Mouse (Mus musculus) limb, embryonic 13.5 days (tissue): Measurements from ENCODE around the gene Klhl36. TPM values are rescaled to one million over a fixed set of nuclear protein-coding genes. Genes with fewer than 3 reads are reported as not detected.

Experiments used
- ATAC-seq: fragments of 200-750 bp; cut with Nextera tagmentation; 2 replicates; pipeline ENCODE4 v1.8.0; 2017; ENCODE audit warnings: low read depth, moderate number of reproducible peaks, moderate TSS enrichment; ENCODE audit not compliant: low FRiP score
- H3K27ac ChIP-seq: fragments of 300-500 bp; sonication (generic); 2 replicates; pipeline ENCODE4 v1.5.1; 2015; ENCODE audit warnings: inconsistent platforms, mild to moderate bottlenecking, moderate library complexity
- H3K27me3 ChIP-seq: fragments of 300-500 bp; sonication (generic); 2 replicates; pipeline ENCODE4 v1.6.1; 2015; ENCODE audit warnings: mild to moderate bottlenecking, inconsistent platforms
- H3K36me3 ChIP-seq: fragments of 300-500 bp; sonication (generic); 2 replicates; pipeline ENCODE4 v1.6.1; 2015; ENCODE audit warnings: inconsistent platforms, mild to moderate bottlenecking, moderate library complexity
- H3K4me1 ChIP-seq: fragments of 300-500 bp; sonication (generic); 2 replicates; pipeline ENCODE4 v1.6.1; 2015; ENCODE audit warnings: inconsistent platforms
- H3K4me2 ChIP-seq: fragments of 300-500 bp; sonication (generic); replicated peaks from 2 replicates; pipeline ENCODE4 v1.6.1; 2015; ENCODE audit warnings: inconsistent platforms, mild to moderate bottlenecking, moderate library complexity
- H3K4me3 ChIP-seq: fragments of 300-500 bp; sonication (generic); 2 replicates; pipeline ENCODE4 v1.5.1; 2015; ENCODE audit warnings: moderate library complexity, mild to moderate bottlenecking, inconsistent platforms
- H3K9ac ChIP-seq: fragments of 300-500 bp; sonication (generic); 2 replicates; pipeline ENCODE4 v1.6.1; 2015; ENCODE audit warnings: mild to moderate bottlenecking, inconsistent platforms
- H3K9me3 ChIP-seq: fragments of 300-500 bp; sonication (generic); 2 replicates; pipeline ENCODE4 v1.6.1; 2016; ENCODE audit warnings: inconsistent platforms
- WGBS: fragments of 180-500 bp; shearing (Covaris S2); methylation state at CpG from one replicate; pipeline ENCODE4 v1.1.7; 2015; 5-methylcytosine and 5-hydroxymethylcytosine counted together
- polyA plus RNA-seq: library from polyadenylated mRNA; unstranded; fragments of >200 nt; fragmentation: Nextera tagmentation; extraction: Ambion mirVana; gene quantifications from 2 replicates; pipeline ENCODE4 v1.2.1, GENCODE M21; 2015

Klhl36 gene
- polyA plus RNA-seq, 1 experiment from 2014 or later, result 10.4 TPM

- H3K4me1 ChIP-seq, result peaks cover 58% of the 10 kb centered on the region
- no peak overlapping the region for H3K4me2 ChIP-seq
- no peak overlapping the region for H3K27ac ChIP-seq
- no peak overlapping the region for H3K4me3 ChIP-seq
- WGBS, result 58% methylated on average over 4 of the region's 4 CpGs
- no peaks in the 10 kb centered on the region for H3K27me3 ChIP-seq
- H3K9me3 ChIP-seq, result no peaks in the 10 kb centered on the region
- no peak for ATAC-seq
- H3K36me3 ChIP-seq, result no peaks in the 10 kb centered on the region
- no peak overlapping the region for H3K9ac ChIP-seq
Measured at GRCm38 (mm10) chr8:119827721-119828153, 34.3 kb upstream of the Klhl36 start.

- peak overlapping the region; percentile 6; the same call in 1 of the 2 replicates for H3K27ac ChIP-seq
- WGBS, result 75% methylated on average over 10 of the region's 10 CpGs
- peaks cover 64% of the 10 kb centered on the region for H3K4me1 ChIP-seq
- H3K36me3 ChIP-seq, result no peaks in the 10 kb centered on the region
- no peaks in the 10 kb centered on the region for H3K9me3 ChIP-seq
- no peak overlapping the region for H3K4me3 ChIP-seq
- ATAC-seq, result no peak
- H3K4me2 ChIP-seq, result no peak overlapping the region
- H3K9ac ChIP-seq, result no peak overlapping the region
- no peaks in the 10 kb centered on the region for H3K27me3 ChIP-seq
Measured at GRCm38 (mm10) chr8:119829015-119829414, 33.1 kb upstream of the Klhl36 start.

DNA sequence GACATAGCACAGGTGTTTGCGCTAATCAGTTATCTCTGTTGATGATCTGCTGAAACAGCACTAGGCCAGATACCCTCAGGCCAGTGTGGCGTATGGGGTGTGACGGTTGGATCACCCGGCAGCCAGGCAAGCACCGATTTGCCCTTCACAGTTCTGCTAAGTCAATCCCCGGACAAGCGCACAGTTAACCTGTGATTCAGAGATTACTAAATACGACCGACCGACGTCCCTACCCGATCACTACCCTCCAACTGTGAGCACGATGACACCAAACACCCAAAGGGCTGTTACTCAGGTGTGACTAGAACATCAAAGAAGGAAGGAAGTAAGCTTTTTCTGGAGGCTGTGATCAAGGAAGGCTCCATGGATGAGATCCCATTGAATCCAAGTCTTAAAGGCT lies 32.6 kb upstream of the Klhl36 start:
- Histone ChIP-seq H3K27ac (no peak overlapping the region), H3K9ac (no peak overlapping the region), H3K36me3 (no peaks in the 10 kb centered on the region), H3K4me3 (no peak overlapping the region), H3K27me3 (no peaks in the 10 kb centered on the region), H3K9me3 (no peaks in the 10 kb centered on the region), H3K4me1 (peaks cover 61% of the 10 kb centered on the region), H3K4me2 (no peak overlapping the region)
- WGBS, result 73% methylated on average over 13 of the region's 13 CpGs
- ATAC-seq, result no peak

DNA sequence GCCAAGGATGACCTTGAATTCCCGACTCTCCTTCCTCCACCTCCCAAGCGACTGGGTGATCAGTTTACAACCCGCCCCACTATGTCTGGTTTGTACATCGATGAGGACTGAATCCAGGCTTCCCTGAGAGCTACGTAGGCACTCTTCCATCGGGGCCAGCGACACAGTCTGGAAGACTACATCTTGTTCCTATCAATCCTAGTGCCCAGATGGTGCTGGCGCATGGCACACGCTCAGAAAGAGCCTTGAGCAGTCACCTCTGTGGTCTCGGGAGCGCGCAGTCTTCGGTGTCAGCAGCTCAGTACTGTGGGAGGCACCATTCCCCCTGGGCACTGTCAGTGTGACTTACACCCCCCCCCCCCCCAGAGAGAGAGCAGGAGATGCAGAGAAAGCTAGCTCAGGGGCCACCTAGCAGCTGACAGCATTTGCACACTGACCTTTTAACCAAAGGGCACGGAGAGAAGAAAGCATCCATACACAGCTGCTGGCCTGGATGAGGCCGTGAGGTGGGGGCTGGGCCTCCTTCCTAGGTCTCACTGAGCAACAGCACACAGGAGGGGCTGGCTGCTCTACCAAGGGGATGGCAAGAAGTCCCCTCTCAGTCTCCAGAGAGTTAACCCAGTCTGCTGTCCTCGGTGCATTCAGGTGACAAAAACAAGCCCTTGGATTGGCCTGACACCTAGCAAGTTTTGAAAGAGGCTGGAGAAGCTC lies 32.0 kb upstream of the Klhl36 start:
- Histone ChIP-seq H3K9ac (no peak overlapping the region), H3K27ac (no peak overlapping the region), H3K4me1 (peaks cover 57% of the 10 kb centered on the region), H3K9me3 (no peaks in the 10 kb centered on the region), H3K4me3 (no peak overlapping the region), H3K27me3 (no peaks in the 10 kb centered on the region), H3K36me3 (no peaks in the 10 kb centered on the region), H3K4me2 (no peak overlapping the region)
- ATAC-seq, result no peak
- 47% methylated on average over 16 of the region's 16 CpGs for WGBS

GRCm38 (mm10) chr8:119830589-119830988 lies 31.5 kb upstream of the Klhl36 start:
- 65% methylated on average over 7 of the region's 7 CpGs for WGBS
- no peak overlapping the region for H3K9ac ChIP-seq
- H3K36me3 ChIP-seq, result no peaks in the 10 kb centered on the region
- H3K4me1 ChIP-seq, result peaks cover 54% of the 10 kb centered on the region
- no peak overlapping the region for H3K4me3 ChIP-seq
- no peaks in the 10 kb centered on the region for H3K9me3 ChIP-seq
- H3K4me2 ChIP-seq, result no peak overlapping the region
- ATAC-seq, result no peak
- no peak overlapping the region for H3K27ac ChIP-seq
- no peaks in the 10 kb centered on the region for H3K27me3 ChIP-seq

DNA sequence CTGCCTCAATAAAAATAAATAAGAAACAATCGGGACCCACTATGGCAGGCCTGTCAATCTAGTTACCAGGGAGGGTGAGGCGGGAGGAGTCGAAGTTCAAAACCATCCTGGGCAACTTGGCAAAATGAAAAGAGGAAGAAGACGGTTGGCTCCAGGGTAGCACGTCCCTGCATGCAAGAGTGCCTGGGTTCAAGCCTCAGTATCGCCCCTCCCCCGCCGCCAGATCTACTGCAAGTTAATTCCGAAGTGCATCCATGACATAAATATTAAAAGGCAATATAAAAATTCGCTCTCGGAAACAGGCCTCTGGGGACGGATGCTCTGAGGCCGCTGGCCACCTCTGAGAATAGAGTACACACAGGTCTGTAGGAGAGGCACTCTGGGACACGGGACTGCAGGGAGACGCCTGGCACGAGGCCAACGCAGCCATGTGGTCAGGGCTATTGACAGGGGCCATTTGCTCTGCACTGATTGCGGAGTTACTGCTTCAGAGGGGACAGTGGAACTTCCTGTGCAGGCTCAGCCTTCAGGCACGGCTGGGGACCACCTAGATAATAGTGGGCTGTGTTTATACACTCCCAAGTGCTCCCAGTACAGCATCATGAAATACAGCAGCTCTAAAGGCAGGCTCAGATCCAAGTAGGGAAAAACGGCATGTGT lies 30.6 kb upstream of the Klhl36 start:
- H3K9ac ChIP-seq, result 0 out of 2 replicates have a peak overlapping the region, but pooled peaks have one; percentile 36
- no peak overlapping the region for H3K4me3 ChIP-seq
- ATAC-seq, result peak; percentile 64
- no peaks in the 10 kb centered on the region for H3K9me3 ChIP-seq
- peaks cover 54% of the 10 kb centered on the region for H3K4me1 ChIP-seq
- peak overlapping the region; percentile 23; the same call in 1 of the 2 replicates for H3K27ac ChIP-seq
- no peaks in the 10 kb centered on the region for H3K27me3 ChIP-seq
- 29% methylated on average over 20 of the region's 20 CpGs for WGBS
- no peaks in the 10 kb centered on the region for H3K36me3 ChIP-seq
- peak overlapping the region; percentile 48 for H3K4me2 ChIP-seq

GRCm38 (mm10) chr8:119832101-119832617 lies 29.9 kb upstream of the Klhl36 start:
- Histone ChIP-seq H3K27ac (peak overlapping the region; percentile 23; the same call in 1 of the 2 replicates), H3K4me1 (peaks cover 54% of the 10 kb centered on the region), H3K9ac (peak overlapping the region; percentile 36; the same call in 1 of the 2 replicates), H3K36me3 (no peaks in the 10 kb centered on the region), H3K4me3 (no peak overlapping the region), H3K4me2 (peak overlapping the region; percentile 48), H3K9me3 (no peaks in the 10 kb centered on the region), H3K27me3 (no peaks in the 10 kb centered on the region)
- ATAC-seq, result no peak
- WGBS, result 58% methylated on average over 7 of the region's 7 CpGs

GRCm38 (mm10) chr8:119832931-119833330 lies 29.1 kb upstream of the Klhl36 start:
- peaks cover 60% of the 10 kb centered on the region for H3K4me1 ChIP-seq
- H3K27ac ChIP-seq, result no peak overlapping the region
- no peak overlapping the region for H3K9ac ChIP-seq
- H3K27me3 ChIP-seq, result no peaks in the 10 kb centered on the region
- ATAC-seq, result no peak
- H3K36me3 ChIP-seq, result no peaks in the 10 kb centered on the region
- H3K4me3 ChIP-seq, result no peak overlapping the region
- whole genome bisulfite sequencing, result 27% methylated on average over 5 of the region's 5 CpGs
- no peaks in the 10 kb centered on the region for H3K9me3 ChIP-seq
- H3K4me2 ChIP-seq, result no peak overlapping the region

DNA sequence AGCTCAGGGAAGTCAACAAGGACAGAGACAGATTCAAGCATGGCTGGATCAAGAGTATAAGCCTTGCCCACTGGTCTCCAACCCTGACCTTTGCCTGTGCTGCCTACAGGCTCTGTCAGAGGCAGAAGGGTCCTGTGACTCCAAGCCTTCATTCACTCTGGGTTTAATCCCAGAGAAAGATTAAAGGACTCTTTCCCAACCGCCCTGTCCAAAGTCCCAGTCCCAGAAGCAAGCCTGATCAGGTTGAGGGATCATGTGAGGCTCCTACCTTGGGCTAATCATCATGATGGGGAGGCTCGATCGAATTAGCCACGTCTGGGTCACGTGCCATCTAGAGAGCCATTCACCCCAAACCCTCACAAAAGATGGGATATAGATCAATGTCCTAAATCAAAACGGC lies 27.4 kb upstream of the Klhl36 start:
- no peak overlapping the region for H3K4me2 ChIP-seq
- no peaks in the 10 kb centered on the region for H3K36me3 ChIP-seq
- WGBS, result 79% methylated on average over 6 of the region's 6 CpGs
- no peak overlapping the region for H3K27ac ChIP-seq
- no peak overlapping the region for H3K9ac ChIP-seq
- H3K4me3 ChIP-seq, result no peak overlapping the region
- peaks cover 64% of the 10 kb centered on the region for H3K4me1 ChIP-seq
- H3K27me3 ChIP-seq, result no peaks in the 10 kb centered on the region
- no peaks in the 10 kb centered on the region for H3K9me3 ChIP-seq
- ATAC-seq, result no peak

GRCm38 (mm10) chr8:119835270-119835669 lies 26.8 kb upstream of the Klhl36 start:
- Histone ChIP-seq H3K4me1 (peaks cover 61% of the 10 kb centered on the region), H3K36me3 (no peaks in the 10 kb centered on the region), H3K27ac (no peak overlapping the region), H3K9me3 (no peaks in the 10 kb centered on the region), H3K9ac (no peak overlapping the region), H3K27me3 (no peaks in the 10 kb centered on the region), H3K4me3 (no peak overlapping the region), H3K4me2 (no peak overlapping the region)
- WGBS, result 83% methylated on average over 5 of the region's 5 CpGs
- no peak for ATAC-seq

DNA sequence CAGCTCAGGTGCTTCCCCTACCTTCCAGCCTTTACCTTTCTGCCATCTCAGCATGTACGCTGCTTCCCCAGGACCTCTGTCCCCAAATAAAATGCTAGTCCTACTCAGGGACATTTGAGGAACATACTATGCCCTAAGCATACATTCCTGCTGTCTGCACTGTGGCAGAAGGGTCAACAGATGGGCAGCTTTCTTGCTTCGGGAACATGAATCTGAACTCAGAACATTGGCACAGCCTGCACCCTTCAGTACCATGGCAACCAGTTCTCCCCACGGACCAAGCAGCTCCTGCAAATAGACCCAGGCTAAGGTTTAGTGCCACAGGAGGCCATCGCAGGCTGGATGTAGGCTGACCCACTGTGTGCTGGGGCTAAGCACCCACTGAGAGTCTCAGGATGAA lies 25.2 kb upstream of the Klhl36 start:
- WGBS, result 78% methylated on average over 4 of the region's 4 CpGs
- Histone ChIP-seq H3K27ac (no peak overlapping the region), H3K4me2 (no peak overlapping the region), H3K9me3 (no peaks in the 10 kb centered on the region), H3K9ac (peak overlapping the region; percentile 2; the same call in 1 of the 2 replicates), H3K4me1 (peaks cover 54% of the 10 kb centered on the region), H3K36me3 (no peaks in the 10 kb centered on the region), H3K4me3 (no peak overlapping the region), H3K27me3 (no peaks in the 10 kb centered on the region)
- ATAC-seq, result no peak

GRCm38 (mm10) chr8:119837553-119838071 lies 24.5 kb upstream of the Klhl36 start:
- Histone ChIP-seq H3K27ac (no peak overlapping the region), H3K36me3 (no peaks in the 10 kb centered on the region), H3K4me3 (peak overlapping the region; percentile 10; the same call in 1 of the 2 replicates), H3K9me3 (no peaks in the 10 kb centered on the region), H3K4me2 (peak overlapping the region; percentile 93), H3K27me3 (no peaks in the 10 kb centered on the region), H3K4me1 (peaks cover 46% of the 10 kb centered on the region), H3K9ac (peak overlapping the region; percentile 50)
- 38% methylated on average over 10 of the region's 10 CpGs for WGBS
- ATAC-seq, result no peak
